Mouse (Mus musculus) forebrain, embryonic 16.5 days (tissue): ENCODE measurements around the gene Parp9. TPM values are rescaled to one million over a fixed set of nuclear protein-coding genes. Genes with fewer than 3 reads are reported as not detected.
"Not testable (repeated sequence)": the region's sequence is repeated elsewhere in the genome, so short reads cannot be mapped to it uniquely, and the experiment has no call there.

Source experiments
- ATAC-seq: fragments of 200-750 bp; cut with Nextera tagmentation; 2 replicates; pipeline ENCODE4 v1.8.0; 2017; ENCODE audit warnings: mild to moderate bottlenecking, moderate library complexity
- H3K27ac ChIP-seq: fragments of 300-500 bp; sonication (generic); 2 replicates; pipeline ENCODE4 v1.5.1; 2014; ENCODE audit warnings: low read length, control low read depth
- H3K27me3 ChIP-seq: fragments of 300-500 bp; sonication (generic); replicated peaks from 2 replicates; pipeline ENCODE4 v1.6.1; 2014; ENCODE audit warnings: low read length; ENCODE audit not compliant: control insufficient read depth, insufficient read depth
- H3K36me3 ChIP-seq: fragments of 300-500 bp; sonication (generic); 2 replicates; pipeline ENCODE4 v1.6.1; 2014; ENCODE audit not compliant: control insufficient read depth, insufficient read depth
- H3K4me1 ChIP-seq: fragments of 300-500 bp; sonication (generic); replicated peaks from 2 replicates; pipeline ENCODE4 v1.6.1; 2014; ENCODE audit warnings: low read length; ENCODE audit not compliant: control insufficient read depth, insufficient read depth
- H3K4me2 ChIP-seq: fragments of 300-500 bp; sonication (generic); 2 replicates; pipeline ENCODE4 v1.6.1; 2014; ENCODE audit warnings: mild to moderate bottlenecking, low read length, control low read depth
- H3K4me3 ChIP-seq: fragments of 300-500 bp; sonication (generic); replicated peaks from 2 replicates; pipeline ENCODE4 v1.5.1; 2014; ENCODE audit warnings: mild to moderate bottlenecking, low read length, control low read depth
- H3K9ac ChIP-seq: fragments of 300-500 bp; sonication (generic); replicated peaks from 2 replicates; pipeline ENCODE4 v1.6.1; 2014; ENCODE audit warnings: low read depth, low read length, control low read depth
- H3K9me3 ChIP-seq: fragments of 300-500 bp; sonication (generic); 2 replicates; pipeline ENCODE4 v1.6.1; 2016; ENCODE audit warnings: low read length; ENCODE audit not compliant: control insufficient read depth
- WGBS: fragments of 180-500 bp; shearing (Covaris S2); extraction: QIAGEN DNeasy Blood & Tissue Kit; methylation state at CpG from one replicate; pipeline ENCODE4 v1.1.7; 2014; 5-methylcytosine and 5-hydroxymethylcytosine counted together
- polyA plus RNA-seq: library from polyadenylated mRNA; unstranded; fragments of >200 nt; fragmentation: Nextera tagmentation; extraction: Ambion mirVana; gene quantifications from 2 replicates; pipeline ENCODE4 v1.2.1, GENCODE M21; 2015

Gene Parp9
- polyA plus RNA-seq, 1 experiment from 2014 or later: 2.3 TPM

GRCm38 (mm10) chr16:35951216-35951615 is 12.9 kb downstream of the Parp9 start:
- Histone ChIP-seq H3K36me3 (no peaks in the 10 kb centered on the region), H3K9ac (no peak overlapping the region), H3K27me3 (no peaks in the 10 kb centered on the region), H3K4me2 (no peak overlapping the region), H3K4me1 (no peaks in the 10 kb centered on the region), H3K27ac (no peak overlapping the region), H3K9me3 (no peaks in the 10 kb centered on the region), H3K4me3 (no peak overlapping the region)
- ATAC-seq: no peak
- WGBS: 94% methylated on average over 3 of the region's 3 CpGs

GRCm38 (mm10) chr16:35952628-35953130 is 14.4 kb downstream of the Parp9 start:
- Histone ChIP-seq H3K4me1 (no peaks in the 10 kb centered on the region), H3K36me3 (no peaks in the 10 kb centered on the region), H3K27ac (no peak overlapping the region), H3K4me2 (no peak overlapping the region), H3K4me3 (no peak overlapping the region), H3K9me3 (no peaks in the 10 kb centered on the region), H3K27me3 (no peaks in the 10 kb centered on the region), H3K9ac (no peak overlapping the region)
- 91% methylated on average over 5 of the region's 5 CpGs for WGBS
- ATAC-seq: no peak

- H3K4me1 ChIP-seq, H3K36me3 ChIP-seq, H3K9me3 ChIP-seq, H3K27ac ChIP-seq, H3K4me2 ChIP-seq, H3K4me3 ChIP-seq, ATAC-seq, H3K27me3 ChIP-seq, H3K9ac ChIP-seq: not testable (repeated sequence)
- WGBS: 74% methylated on average over 3 of the region's 4 CpGs
Measured at GRCm38 (mm10) chr16:35965991-35966390, 27.7 kb downstream of the Parp9 start.

GRCm38 (mm10) chr16:35966411-35967115 is 28.3 kb downstream of the Parp9 start:
- H3K4me1 ChIP-seq: no peaks in the 10 kb centered on the region
- no peaks in the 10 kb centered on the region for H3K27me3 ChIP-seq
- ATAC-seq: no peak
- H3K36me3 ChIP-seq: no peaks in the 10 kb centered on the region
- H3K4me2 ChIP-seq: no peak overlapping the region
- H3K4me3 ChIP-seq: no peak overlapping the region
- 45% methylated on average over 5 of the region's 5 CpGs for WGBS
- H3K9me3 ChIP-seq: no peaks in the 10 kb centered on the region
- no peak overlapping the region for H3K27ac ChIP-seq
- H3K9ac ChIP-seq: no peak overlapping the region

GRCm38 (mm10) chr16:35967319-35967718 is 29.0 kb downstream of the Parp9 start:
- no peaks in the 10 kb centered on the region for H3K27me3 ChIP-seq
- no peak overlapping the region for H3K27ac ChIP-seq
- WGBS: 90% methylated on average over 4 of the region's 4 CpGs
- no peaks in the 10 kb centered on the region for H3K9me3 ChIP-seq
- no peak overlapping the region for H3K4me3 ChIP-seq
- no peaks in the 10 kb centered on the region for H3K4me1 ChIP-seq
- H3K4me2 ChIP-seq: no peak overlapping the region
- H3K9ac ChIP-seq: no peak overlapping the region
- H3K36me3 ChIP-seq: no peaks in the 10 kb centered on the region
- ATAC-seq: no peak

- H3K36me3 ChIP-seq: no peaks in the 10 kb centered on the region
- H3K4me1 ChIP-seq: no peaks in the 10 kb centered on the region
- no peaks in the 10 kb centered on the region for H3K9me3 ChIP-seq
- H3K27me3 ChIP-seq: no peaks in the 10 kb centered on the region
- no peak for ATAC-seq
- H3K27ac ChIP-seq: no peak overlapping the region
- no peak overlapping the region for H3K4me2 ChIP-seq
- WGBS: 58% methylated on average over 2 of the region's 2 CpGs
- no peak overlapping the region for H3K9ac ChIP-seq
- no peak overlapping the region for H3K4me3 ChIP-seq
Measured at GRCm38 (mm10) chr16:35968149-35968548, 29.9 kb downstream of the Parp9 start.

- no peak overlapping the region for H3K4me3 ChIP-seq
- H3K36me3 ChIP-seq: no peaks in the 10 kb centered on the region
- no peak overlapping the region for H3K27ac ChIP-seq
- H3K4me2 ChIP-seq: no peak overlapping the region
- WGBS: 67% methylated on average over 1 of the region's 1 CpGs
- no peaks in the 10 kb centered on the region for H3K4me1 ChIP-seq
- no peaks in the 10 kb centered on the region for H3K27me3 ChIP-seq
- no peak overlapping the region for H3K9ac ChIP-seq
- ATAC-seq: no peak
- no peaks in the 10 kb centered on the region for H3K9me3 ChIP-seq
Measured at GRCm38 (mm10) chr16:35974021-35974420, 35.8 kb downstream of the Parp9 start.

GRCm38 (mm10) chr16:35978450-35978849 is 40.2 kb downstream of the Parp9 start, which contains the start of gene Kpna1:
Gene Kpna1, plus strand, starts transcription at chr16:35978750.
- H3K4me3 ChIP-seq, ATAC-seq, H3K27me3 ChIP-seq, H3K4me1 ChIP-seq, H3K9ac ChIP-seq, H3K27ac ChIP-seq, H3K9me3 ChIP-seq, H3K36me3 ChIP-seq, H3K4me2 ChIP-seq: not testable (repeated sequence)
- WGBS: 85% methylated on average over 1 of the region's 1 CpGs

- 46% methylated on average over 19 of the region's 19 CpGs for WGBS
- Histone ChIP-seq H3K27ac (no peak overlapping the region), H3K36me3 (no peaks in the 10 kb centered on the region), H3K4me1 (peaks cover 11% of the 10 kb centered on the region), H3K9ac (no peak overlapping the region), H3K27me3 (no peaks in the 10 kb centered on the region), H3K9me3 (no peaks in the 10 kb centered on the region), H3K4me3 (no peak overlapping the region), H3K4me2 (no peak overlapping the region)
- ATAC-seq: no peak
Measured at GRCm38 (mm10) chr16:35981363-35981821, 43.1 kb downstream of the Parp9 start.
